Mouse (Mus musculus) MEL (cell line): ENCODE measurements around the gene Slc1a5. TPM values are rescaled to one million over a fixed set of nuclear protein-coding genes. Genes with fewer than 3 reads are reported as not detected.

Experiments
- DNase-seq: peaks from one replicate; pipeline ENCODE4 v3.0.0; 2011; ENCODE audit warnings: low read depth, low spot score
- H3K27ac ChIP-seq: 2 replicates; pipeline ENCODE4 v1.5.1; 2012; ENCODE audit warnings: low read depth, mild to moderate bottlenecking, control low read depth, low read length, moderate library complexity; ENCODE audit not compliant: control insufficient read depth
- H3K27me3 ChIP-seq, 2 experiments: fragments of 150-350 bp in 1 of 2; sonication (generic) in 1 of 2; 2 replicates each; pipeline ENCODE4 v1.6.1; 2012; ENCODE audit warnings: low read length in 2 of 2, mild to moderate bottlenecking in 2 of 2, improper control_type of control experiment in 1 of 2, moderate library complexity in 1 of 2; ENCODE audit not compliant: insufficient read depth in 2 of 2, control insufficient read depth in 1 of 2
- H3K36me3 ChIP-seq, 2 experiments: 2 replicates each; pipeline ENCODE4 v1.6.1; 2012 to 2014; ENCODE audit warnings: low read length in 2 of 2, improper control_type of control experiment in 1 of 2, inconsistent platforms in 1 of 2, mild to moderate bottlenecking in 1 of 2; ENCODE audit not compliant: insufficient read depth in 2 of 2, control insufficient read depth in 1 of 2
- H3K4me1 ChIP-seq, 2 experiments: fragments of 150-350 bp in 1 of 2; sonication (generic) in 1 of 2; 2 replicates each; pipeline ENCODE4 v1.6.1; 2012; ENCODE audit warnings: low read length in 2 of 2, improper control_type of control experiment in 1 of 2, mild to moderate bottlenecking in 1 of 2; ENCODE audit not compliant: insufficient read depth in 2 of 2, control insufficient read depth in 1 of 2
- H3K4me3 ChIP-seq, 2 experiments: fragments of 150-350 bp in 1 of 2; sonication (generic) in 1 of 2; 2 replicates each; pipeline ENCODE4 v1.5.1; 2012; ENCODE audit warnings: low read depth in 2 of 2, low read length in 2 of 2, mild to moderate bottlenecking in 2 of 2, moderate library complexity in 2 of 2, control low read depth in 1 of 2, improper control_type of control experiment in 1 of 2; ENCODE audit not compliant: control insufficient read depth in 1 of 2, insufficient read depth in 1 of 2
- H3K79me2 ChIP-seq: 2 replicates; pipeline ENCODE4 v1.6.1; 2012; ENCODE audit warnings: mild to moderate bottlenecking, low read length, moderate library complexity; ENCODE audit not compliant: control insufficient read depth, poor library complexity, insufficient read depth
- H3K9ac ChIP-seq: 2 replicates; pipeline ENCODE4 v1.6.1; 2012; ENCODE audit warnings: low read depth, mild to moderate bottlenecking, control low read depth, low read length, moderate library complexity; ENCODE audit not compliant: control insufficient read depth, poor library complexity, severe bottlenecking
- H3K9me3 ChIP-seq: fragments of 150-350 bp; sonication (generic); replicated peaks from 2 replicates; pipeline ENCODE4 v1.6.1; 2012; ENCODE audit warnings: mild to moderate bottlenecking, low read length, improper control_type of control experiment, moderate library complexity; ENCODE audit not compliant: insufficient read depth
- BHLHE40 ChIP-seq: IDR thresholded peaks from 2 replicates; pipeline ENCODE4 v1.6.1; 2012; ENCODE audit warnings: low read depth, mild to moderate bottlenecking, inconsistent platforms, low read length, improper control_type of control experiment, borderline replicate concordance
- CHD2 ChIP-seq: IDR thresholded peaks from 2 replicates; pipeline ENCODE4 v1.6.1; 2011; ENCODE audit warnings: low read length, improper control_type of control experiment
- ELF1 ChIP-seq: IDR thresholded peaks from 2 replicates; pipeline ENCODE4 v1.6.1; 2014; ENCODE audit warnings: low read depth, mild to moderate bottlenecking, inconsistent platforms, low read length, improper control_type of control experiment, moderate library complexity
- EP300 ChIP-seq, 2 experiments: IDR thresholded peaks; 2 replicates each; pipeline ENCODE4 v1.6.1; 2011; ENCODE audit warnings: improper control_type of control experiment in 2 of 2, low read length in 2 of 2, low read depth in 1 of 2, mild to moderate bottlenecking in 1 of 2
- ETS1 ChIP-seq: IDR thresholded peaks from 2 replicates; pipeline ENCODE4 v1.6.1; 2012; ENCODE audit warnings: low read depth, mild to moderate bottlenecking, inconsistent platforms, low read length, improper control_type of control experiment, moderate library complexity
- GATA1 ChIP-seq: IDR thresholded peaks from 2 replicates; pipeline ENCODE4 v1.6.1; 2011; ENCODE audit warnings: low read depth, low read length, improper control_type of control experiment
- HCFC1 ChIP-seq: IDR thresholded peaks from 2 replicates; pipeline ENCODE4 v1.6.1; 2012; ENCODE audit warnings: low read depth, mild to moderate bottlenecking, inconsistent platforms, low read length, improper control_type of control experiment, moderate library complexity
- JUND ChIP-seq: IDR thresholded peaks from 2 replicates; pipeline ENCODE4 v1.6.1; 2011; ENCODE audit warnings: low read depth, mild to moderate bottlenecking, improper control_type of control experiment, low read length
- MEF2A ChIP-seq: IDR thresholded peaks from 2 replicates; pipeline ENCODE4 v1.6.1; 2014; ENCODE audit warnings: low read depth, mild to moderate bottlenecking, inconsistent platforms, low read length, improper control_type of control experiment; ENCODE audit not compliant: poor library complexity, insufficient replicate concordance, severe bottlenecking; ENCODE audit errors: extremely low read depth
- MXI1 ChIP-seq: IDR thresholded peaks from 2 replicates; pipeline ENCODE4 v1.6.1; 2011; ENCODE audit warnings: mild to moderate bottlenecking, low read depth, low read length, improper control_type of control experiment
- MYB ChIP-seq: IDR thresholded peaks from 2 replicates; pipeline ENCODE4 v1.6.1; 2011; ENCODE audit warnings: mild to moderate bottlenecking, low read depth, low read length, improper control_type of control experiment
- NRF1 ChIP-seq: IDR thresholded peaks from 2 replicates; pipeline ENCODE4 v1.6.1; 2014; ENCODE audit warnings: low read depth, mild to moderate bottlenecking, inconsistent platforms, low read length, improper control_type of control experiment, moderate library complexity; ENCODE audit not compliant: poor library complexity, insufficient read depth, severe bottlenecking
- POLR2AphosphoS5 ChIP-seq: IDR thresholded peaks from 2 replicates; pipeline ENCODE4 v1.6.1; 2012; ENCODE audit warnings: low read depth, borderline replicate concordance, mild to moderate bottlenecking, inconsistent platforms, low read length, moderate library complexity, mixed read lengths
- RAD21 ChIP-seq: IDR thresholded peaks from 2 replicates; pipeline ENCODE4 v1.6.1; 2011; ENCODE audit warnings: mild to moderate bottlenecking, low read depth, low read length, improper control_type of control experiment
- SIN3A ChIP-seq: IDR thresholded peaks from 2 replicates; pipeline ENCODE4 v1.6.1; 2012; ENCODE audit warnings: low read length, improper control_type of control experiment, inconsistent platforms
- SMC3 ChIP-seq: IDR thresholded peaks from 2 replicates; pipeline ENCODE4 v1.6.1; 2011; ENCODE audit warnings: low read depth, low read length, improper control_type of control experiment
- UBTF ChIP-seq: IDR thresholded peaks from 2 replicates; pipeline ENCODE4 v1.6.1; 2012; ENCODE audit warnings: low read depth, mild to moderate bottlenecking, inconsistent platforms, low read length, improper control_type of control experiment, moderate library complexity, borderline replicate concordance; ENCODE audit not compliant: insufficient read depth
- ZC3H11A ChIP-seq: IDR thresholded peaks from 2 replicates; pipeline ENCODE4 v1.6.1; 2012; ENCODE audit warnings: low read depth, mild to moderate bottlenecking, inconsistent platforms, low read length, improper control_type of control experiment
- ZKSCAN1 ChIP-seq: IDR thresholded peaks from 2 replicates; pipeline ENCODE4 v1.6.1; 2012; ENCODE audit warnings: low read depth, mild to moderate bottlenecking, inconsistent platforms, low read length, improper control_type of control experiment, moderate library complexity
- ZMIZ1 ChIP-seq: IDR thresholded peaks from 2 replicates; pipeline ENCODE4 v1.6.1; 2012; ENCODE audit warnings: low read depth, mild to moderate bottlenecking, inconsistent platforms, low read length, improper control_type of control experiment, moderate library complexity
- polyA plus RNA-seq, 2 experiments: library from polyadenylated mRNA; stranded (reverse) in 1 of 2; unstranded in 1 of 2; fragments of >175 nt in 1 of 2; fragments of >200 nt in 1 of 2; gene quantifications; 2 replicates each; pipeline versions ENCODE4 v1.2.1 to v1.2.4; 2012; ENCODE audit warnings: low replicate concordance in 2 of 2, low read depth in 1 of 2; ENCODE audit not compliant: insufficient read length in 2 of 2, insufficient read depth in 1 of 2, missing spikeins in 1 of 2
- total RNA-seq: library from RNA; depleted of rRNA; stranded (reverse); fragments of 300-350 nt; gene quantifications from 2 replicates; pipeline ENCODE4 v1.2.3, GENCODE M21; 2012

Slc1a5 gene
- total and polyA plus RNA-seq, 3 experiments = 72.0 to 180 TPM; not detected in 1

- peak; percentile 39; the same call in 1 of the 2 replicates for TF ChIP-seq NRF1
- 0 out of 2 replicates have a peak, but pooled peaks have one; percentile 31 for TF ChIP-seq GATA1
- TF ChIP-seq MXI1 = peak; percentile 61; the same call in 1 of the 2 replicates
Observed at GRCm38 (mm10) chr7:16738073-16738696, 43.0 kb upstream of the Slc1a5 start, which contains the start of gene Ap2s1 (continued).

GRCm38 (mm10) chr7:16739056-16739604, 42.0 kb upstream of the Slc1a5 start:
- no peak for TF ChIP-seq ZMIZ1
- TF ChIP-seq ZKSCAN1 = no peak
- TF ChIP-seq BHLHE40 = no peak
- TF ChIP-seq ELF1 = no peak
- TF ChIP-seq SIN3A = no peak
- TF ChIP-seq ETS1 = no peak
- TF ChIP-seq EP300 (IDR thresholded peaks at IDR 0.05; ENCODE audit: low read depth in 1 of 2, low read length in 2 of 2) = no peak
- Histone ChIP-seq H3K4me3 (peak overlapping the region; percentile 91), H3K79me2 (peaks cover 23% of the 10 kb centered on the region), H3K36me3 (peaks cover 0 to 6% of the 10 kb centered on the region in 2 experiments; a peak in 2 of 4 replicates), H3K27me3 (no peaks in the 10 kb centered on the region), H3K9me3 (no peaks in the 10 kb centered on the region), H3K27ac (no peak overlapping the region), H3K9ac (peak overlapping the region; percentile 90), H3K4me1 (peaks cover 0 to 14% of the 10 kb centered on the region in 2 experiments; a peak in 2 of 4 replicates)
- DNase-seq = no peak

GRCm38 (mm10) chr7:16745373-16745772, 35.8 kb upstream of the Slc1a5 start:
- TF ChIP-seq BHLHE40 (no peak), RAD21 (no peak), POLR2AphosphoS5 (no peak), HCFC1 (no peak), EP300 (IDR thresholded peaks at IDR 0.05; ENCODE audit: low read depth in 1 of 2, low read length in 2 of 2) (no peak), SMC3 (no peak), UBTF (no peak), ZC3H11A (no peak), MEF2A (no peak), JUND (no peak), MXI1 (no peak), MYB (no peak), GATA1 (no peak), CHD2 (no peak)
- no peak overlapping the region for H3K4me3 ChIP-seq

More at GRCm38 (mm10) chr7:16745373-16745772, 35.8 kb upstream of the Slc1a5 start:
- DNase-seq = no peak
- no peaks in the 10 kb centered on the region for H3K4me1 ChIP-seq
- H3K9ac ChIP-seq = no peak overlapping the region
- no peaks in the 10 kb centered on the region; a peak in 1 of 4 replicates for H3K36me3 ChIP-seq
- no peak overlapping the region for H3K27ac ChIP-seq
- H3K27me3 ChIP-seq = no peaks in the 10 kb centered on the region
- H3K9me3 ChIP-seq = no peaks in the 10 kb centered on the region
- H3K79me2 ChIP-seq = peaks cover 6% of the 10 kb centered on the region; the same call in 1 of the 2 replicates
